Mouse (Mus musculus) heart, adult 18-20 months (tissue): ENCODE measurements around the gene Sds. TPM values are rescaled to one million over a fixed set of nuclear protein-coding genes. Genes with fewer than 3 reads are reported as not detected.
A peak's percentile ranks its signal among the peaks of the same experiment; 100 is the strongest.

Source experiments
- DNase-seq, 2 experiments: peaks; one replicate each; pipeline ENCODE4 v3.0.0; 2021 to 2022; ENCODE audit warnings: mixed read lengths in 1 of 2
- long read RNA-seq, 2 experiments: library from polyadenylated mRNA; stranded (forward); transcript quantifications; one replicate each; pipeline ENCODE4 v2.0.0; 2021
- total RNA-seq, 2 experiments: library from RNA; stranded (reverse); gene quantifications; 2 replicates each; pipeline ENCODE4 v1.2.3; 2021

Gene Sds
- total RNA-seq = 1 to 10 TPM in 1 of 2 experiments, under 1 TPM in 1; 0.87 to 2.4 TPM
- long read RNA-seq, experiment 1, partial matches to known transcripts = 0 of 2 reads
- long read RNA-seq, experiment 1, other reads (novel, unspliced or antisense) = 0 of 2 reads
- long read RNA-seq, experiment 2, partial matches to known transcripts = 1 of 3 reads
- long read RNA-seq, experiment 2, other reads (novel, unspliced or antisense) = 0 of 3 reads

- no peak for DNase-seq
These were observed at the start of gene Sds for GRCm38 (mm10) chr5:120476296-120476695. Sds (plus strand) TSS chr5:120476526.

- no peak for DNase-seq
These were observed 49.8 kb upstream of the Sds start for GRCm38 (mm10) chr5:120426572-120426971.

- DNase-seq = no peak
These were observed 48.8 kb upstream of the Sds start for GRCm38 (mm10) chr5:120427451-120427938.

GRCm38 (mm10) chr5:120428189-120428838 lies 48.0 kb upstream of the Sds start:
- no peak for DNase-seq

GRCm38 (mm10) chr5:120428990-120429389 lies 47.3 kb upstream of the Sds start:
- no peak for DNase-seq

GRCm38 (mm10) chr5:120429692-120430091 lies 46.6 kb upstream of the Sds start:
- no peak for DNase-seq

- DNase-seq = no peak
These were observed 45.2 kb upstream of the Sds start for GRCm38 (mm10) chr5:120431001-120431583.

DNA sequence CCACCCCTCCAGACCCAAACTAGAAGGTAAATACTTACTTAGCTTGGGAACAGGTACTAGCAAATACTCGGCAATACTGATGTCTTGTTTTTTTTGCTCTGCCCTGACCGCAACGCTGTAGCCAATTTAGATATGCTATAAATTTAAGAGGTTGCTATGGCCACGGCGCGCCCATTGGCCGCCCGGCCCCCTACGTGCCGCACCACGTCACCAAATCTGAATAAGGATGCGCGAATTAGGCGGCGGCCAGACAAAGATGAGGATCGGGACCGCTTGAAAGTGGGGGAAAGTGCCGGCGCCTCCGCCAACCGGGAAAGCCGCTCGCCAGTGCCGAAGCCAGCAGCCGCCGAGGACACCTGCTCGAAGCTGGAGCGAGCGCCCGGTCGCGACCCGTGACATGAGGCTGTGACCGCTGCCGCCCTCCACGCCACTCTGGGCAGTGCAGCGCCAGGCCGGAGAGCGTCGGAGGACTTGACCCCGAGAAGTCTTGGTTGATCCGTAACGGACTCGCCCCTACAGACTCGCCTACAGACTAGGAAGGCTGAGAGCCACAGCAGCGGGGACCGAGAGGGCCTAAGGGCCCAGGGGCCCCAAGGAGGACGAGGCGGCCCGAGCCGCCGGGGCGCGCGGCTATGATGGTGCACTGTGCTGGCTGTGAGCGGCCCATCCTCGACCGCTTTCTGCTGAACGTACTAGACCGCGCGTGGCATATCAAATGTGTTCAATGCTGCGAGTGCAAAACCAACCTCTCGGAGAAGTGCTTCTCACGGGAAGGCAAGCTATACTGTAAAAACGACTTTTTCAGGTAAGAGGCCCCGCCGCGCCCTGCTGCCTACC lies 44.5 kb upstream of the Sds start, which contains the start of gene Lhx5:
Gene Lhx5 (plus strand): TSS at position 51 of the 837 bp plus-strand sequence.
- DNase-seq = no peak

GRCm38 (mm10) chr5:120432486-120433015 lies 43.8 kb upstream of the Sds start:
- DNase-seq = no peak

- no peak for DNase-seq
These were observed 43.1 kb upstream of the Sds start for GRCm38 (mm10) chr5:120433135-120433760.

- DNase-seq = no peak
These were observed 42.0 kb upstream of the Sds start for GRCm38 (mm10) chr5:120434231-120434735.

DNA sequence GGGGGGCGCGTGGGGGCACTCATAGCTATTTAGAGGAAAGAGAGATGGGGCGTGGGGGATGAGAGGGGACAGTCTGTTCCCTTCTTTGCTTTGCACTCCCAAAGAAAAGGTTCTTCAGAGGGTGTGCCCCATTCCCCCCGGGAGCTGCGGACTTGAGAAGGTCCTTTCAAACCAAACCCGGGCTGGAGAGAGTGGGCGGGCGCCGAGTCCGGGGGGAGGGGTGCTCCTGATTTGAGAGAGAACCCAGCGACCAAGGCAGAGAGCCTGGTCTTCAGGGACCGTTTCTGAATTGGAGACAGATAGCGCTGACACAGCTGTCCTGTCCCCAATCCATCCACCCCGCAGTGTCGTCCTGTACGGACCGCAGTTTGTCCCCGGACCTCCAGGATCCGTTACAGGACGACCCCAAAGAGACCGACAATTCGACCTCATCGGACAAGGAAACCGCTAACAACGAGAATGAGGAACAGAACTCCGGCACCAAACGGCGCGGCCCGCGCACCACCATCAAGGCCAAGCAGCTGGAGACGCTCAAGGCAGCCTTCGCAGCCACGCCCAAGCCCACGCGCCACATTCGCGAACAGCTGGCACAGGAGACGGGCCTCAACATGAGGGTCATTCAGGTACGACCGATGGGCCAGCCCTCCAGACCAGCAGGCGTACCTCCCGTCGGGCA lies 41.2 kb upstream of the Sds start:
- no peak for DNase-seq

- DNase-seq = peak in 1 of 2 experiments; percentile 10
These were observed 40.4 kb upstream of the Sds start for GRCm38 (mm10) chr5:120435731-120436501.

DNA sequence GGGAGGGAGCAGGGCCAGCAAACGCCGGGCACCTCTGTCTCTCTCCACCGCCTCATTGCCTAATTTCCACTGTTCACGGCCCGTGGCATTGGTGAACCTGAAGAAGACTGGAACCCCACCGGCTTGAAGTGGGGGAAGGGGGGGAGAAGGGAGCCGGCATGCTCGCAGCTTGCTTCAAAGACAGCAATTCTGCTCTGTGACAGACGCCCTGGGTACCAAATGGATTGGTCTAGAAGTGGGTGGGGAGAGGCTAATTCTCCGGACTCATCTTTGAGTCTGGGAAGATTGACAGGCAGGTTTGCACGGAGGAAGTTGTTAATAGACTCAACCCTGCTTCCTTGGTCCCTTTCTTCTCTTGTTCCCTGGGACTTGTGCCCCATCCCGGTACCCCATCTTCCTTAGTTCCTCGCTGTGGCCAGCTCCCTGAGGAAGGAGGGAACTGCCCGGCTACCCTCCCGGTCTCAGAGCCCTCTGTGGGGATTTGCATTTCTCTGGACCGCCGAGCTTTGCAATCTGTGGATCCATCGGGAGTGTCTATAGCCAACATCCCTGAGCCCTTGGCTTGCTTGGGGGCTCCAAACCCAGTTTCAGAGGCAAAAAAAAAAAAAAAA lies 39.3 kb upstream of the Sds start:
- no peak for DNase-seq

- DNase-seq = no peak
These were observed 38.8 kb upstream of the Sds start for GRCm38 (mm10) chr5:120437539-120437938.

GRCm38 (mm10) chr5:120437986-120438385 lies 38.3 kb upstream of the Sds start:
- DNase-seq = no peak

DNA sequence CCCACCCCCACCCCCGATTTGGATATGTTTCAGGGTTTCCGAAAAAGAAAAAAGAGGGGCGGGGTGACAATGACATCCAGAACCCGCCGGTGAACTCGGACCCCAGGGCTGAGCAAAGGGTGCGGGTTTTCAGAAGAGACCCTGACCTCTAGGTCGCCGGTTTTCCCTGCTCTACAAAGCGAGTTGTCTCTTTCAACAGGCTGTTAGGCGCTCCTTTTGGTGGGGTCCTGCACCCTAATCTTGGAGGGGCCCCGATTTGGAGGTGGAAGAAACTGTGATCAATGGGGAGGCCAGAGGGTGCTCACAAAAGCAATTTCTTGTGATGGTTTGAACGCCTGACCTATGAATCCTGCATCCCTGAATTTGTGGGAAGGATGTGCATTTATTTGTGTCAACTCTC lies 37.9 kb upstream of the Sds start:
- DNase-seq = no peak

- no peak for DNase-seq
These were observed 37.2 kb upstream of the Sds start for GRCm38 (mm10) chr5:120438991-120439710.
